Mouse (Mus musculus) cerebellum, postnatal 36 days (tissue): ENCODE measurements at regions not wholly inside any gene's neighbourhood (a gene's known extent, or its start where the extent isn't known, plus 50 kb on each side); places are given as distances from the start of the nearest gene placed in this dataset.

Experiments used
- DNase-seq, 2 experiments: peaks; one replicate each; pipeline ENCODE4 v3.0.0; 2021 to 2022; ENCODE audit warnings: mixed read lengths in 2 of 2

DNA sequence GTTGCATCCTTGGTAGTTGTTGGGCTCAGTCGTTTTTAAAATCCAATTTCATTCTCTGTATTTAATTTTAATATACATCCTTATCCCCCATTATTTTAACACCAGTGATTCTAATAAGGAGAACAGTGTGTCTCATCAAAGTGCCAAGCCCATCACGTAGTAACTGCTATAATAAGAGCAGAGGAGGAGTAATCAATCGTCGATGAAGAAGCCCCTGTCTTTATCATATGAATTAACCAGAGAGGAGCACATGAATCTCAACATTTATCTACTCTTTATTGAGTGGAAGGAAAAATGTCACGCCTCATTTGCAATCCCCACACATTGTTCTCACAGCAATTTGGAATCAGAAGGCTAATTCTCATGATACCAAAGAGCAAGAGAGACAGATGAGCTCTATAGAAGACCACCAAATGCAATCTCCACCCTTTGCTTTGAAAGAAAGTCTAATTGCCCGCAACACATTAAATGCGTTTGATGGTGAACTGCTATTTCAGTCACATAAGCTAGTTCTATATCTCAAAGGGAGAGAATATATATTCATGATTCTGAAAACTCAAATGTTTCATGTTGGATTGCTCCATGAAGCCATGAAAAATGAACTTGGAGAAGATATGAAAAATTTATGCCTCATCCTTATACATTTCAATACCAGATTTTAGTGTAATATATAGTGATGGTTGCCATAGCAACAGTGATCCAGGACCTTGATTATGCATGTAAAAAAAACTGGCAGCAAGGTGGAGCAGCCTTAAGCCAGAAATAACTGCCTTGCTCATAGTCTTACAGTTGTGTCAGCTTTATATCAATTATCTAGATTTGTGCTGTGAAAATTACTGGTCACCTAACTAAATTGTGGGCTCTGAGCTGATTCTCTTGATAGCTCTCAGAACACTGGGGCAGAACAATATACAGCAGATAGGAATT lies 244.2 kb downstream of the Tmsb4x start:
- DNase-seq: no peak

DNA sequence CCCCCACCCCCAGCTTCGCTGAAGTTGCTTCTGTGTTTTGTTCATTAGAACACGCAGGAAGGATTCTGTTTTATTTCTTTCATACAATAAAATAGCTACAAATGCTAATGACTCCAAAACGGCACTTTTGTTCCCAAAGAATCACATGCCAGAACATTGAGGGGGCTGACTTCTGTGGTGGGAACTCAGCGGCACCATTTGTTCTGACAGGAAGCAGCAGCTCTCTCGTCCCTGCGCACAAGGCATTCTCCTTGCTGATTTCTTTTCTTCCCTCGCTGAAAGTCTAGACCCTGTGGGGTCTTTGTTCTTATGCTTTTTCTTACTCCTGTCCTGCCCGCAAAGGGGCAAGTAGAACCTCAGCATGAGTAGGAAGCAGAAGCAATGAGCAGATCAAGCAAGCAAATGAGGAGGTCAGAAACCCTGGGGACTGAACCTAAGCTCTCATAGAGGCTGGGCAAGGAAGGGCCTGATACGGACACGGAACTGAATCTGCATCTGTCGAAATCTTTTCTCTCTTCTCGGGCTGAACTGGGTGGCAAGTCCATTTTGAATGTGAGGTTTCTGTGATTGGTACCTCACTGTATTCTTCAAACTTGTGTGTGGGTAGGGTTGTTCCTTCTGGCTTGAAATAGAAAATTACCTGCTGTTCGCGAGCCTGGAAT lies 256.5 kb downstream of the Tmsb4x start:
- DNase-seq: no peak

DNA sequence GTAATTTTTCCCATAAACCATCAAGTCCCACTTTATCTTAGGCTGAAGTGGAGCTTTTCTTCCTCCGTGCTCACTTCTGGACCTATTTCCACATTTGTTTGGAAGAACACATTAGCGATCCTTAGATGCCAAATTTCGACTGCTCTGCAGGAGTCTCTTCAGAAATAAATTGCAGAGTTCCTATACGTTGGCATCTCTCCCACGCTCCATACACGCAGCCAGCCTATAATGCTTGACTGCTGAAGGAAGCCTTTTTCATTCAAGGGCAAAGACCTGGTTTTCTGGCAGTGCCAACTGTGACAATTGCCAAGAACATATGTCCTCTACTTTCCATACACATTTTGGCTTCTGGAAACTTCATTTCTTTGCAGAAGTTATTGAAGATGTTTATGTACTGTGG lies 258.1 kb downstream of the Tmsb4x start:
- no peak for DNase-seq

DNA sequence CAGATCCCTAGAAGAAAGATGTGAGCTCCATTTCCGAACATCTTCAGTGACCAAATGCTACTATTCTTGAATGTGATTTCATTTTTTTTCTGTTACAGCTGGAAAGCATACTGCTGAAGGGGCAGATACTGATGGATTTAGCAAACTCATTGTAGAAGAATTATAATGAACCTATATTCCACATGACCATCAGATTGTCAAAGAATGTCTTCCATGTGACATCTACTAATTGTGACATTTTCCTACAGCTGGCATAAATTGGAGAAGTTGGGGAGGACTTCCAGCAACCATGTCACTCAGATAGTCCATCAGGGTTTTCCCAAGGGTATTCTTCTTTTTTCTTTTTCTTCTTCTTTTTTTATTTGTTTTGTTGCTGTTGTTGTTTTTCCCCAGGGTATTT lies 263.2 kb downstream of the Tmsb4x start:
- DNase-seq: no peak

DNA sequence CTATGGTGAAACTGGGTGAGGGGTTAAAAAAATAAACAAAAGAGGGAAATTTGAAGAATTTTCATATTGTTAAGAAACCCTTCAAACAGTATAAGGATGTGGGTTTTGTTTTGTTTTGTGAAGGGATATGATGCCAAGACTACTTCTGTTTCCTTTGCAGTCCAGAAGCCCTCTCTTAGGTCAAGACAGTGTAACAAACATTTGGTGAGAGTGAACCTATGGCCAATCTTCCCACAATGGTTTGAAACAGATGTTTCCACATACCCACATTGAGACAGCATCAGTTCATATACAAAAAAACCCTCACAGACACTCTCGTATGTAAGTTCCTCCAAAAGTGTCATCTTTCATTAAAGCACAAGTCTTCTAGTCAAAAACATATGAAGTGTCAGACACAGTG lies 263.6 kb downstream of the Tmsb4x start:
- no peak for DNase-seq

DNA sequence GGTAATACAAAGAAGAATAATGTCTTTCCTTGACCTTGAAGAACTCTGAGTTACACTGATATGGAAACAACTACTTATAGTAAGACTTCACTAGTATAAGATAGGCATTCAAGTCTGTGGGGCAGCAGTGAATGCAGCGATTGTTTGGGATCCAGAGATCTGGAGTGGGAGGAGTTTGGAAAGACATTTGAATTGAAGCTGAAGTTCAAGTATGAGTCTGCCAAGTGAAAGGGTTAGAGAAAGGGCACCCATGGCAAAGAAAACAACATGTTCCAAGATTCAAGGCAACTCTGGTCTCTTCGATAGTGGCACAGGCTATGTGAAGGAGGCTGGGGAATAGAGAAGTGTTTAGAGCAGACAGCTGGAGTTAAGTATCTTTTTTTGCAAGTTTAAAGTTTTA lies 275.3 kb downstream of the Tmsb4x start:
- DNase-seq: no peak

- no peak for DNase-seq
Observed at GRCm38 (mm10) chrX:166932472-166932871, 276.6 kb downstream of the Tmsb4x start.

GRCm38 (mm10) chrX:166931048-166931447 lies 278.1 kb downstream of the Tmsb4x start:
- DNase-seq: no peak

- no peak for DNase-seq
Observed at GRCm38 (mm10) chrX:166929716-166930420, 279.2 kb downstream of the Tmsb4x start.

DNA sequence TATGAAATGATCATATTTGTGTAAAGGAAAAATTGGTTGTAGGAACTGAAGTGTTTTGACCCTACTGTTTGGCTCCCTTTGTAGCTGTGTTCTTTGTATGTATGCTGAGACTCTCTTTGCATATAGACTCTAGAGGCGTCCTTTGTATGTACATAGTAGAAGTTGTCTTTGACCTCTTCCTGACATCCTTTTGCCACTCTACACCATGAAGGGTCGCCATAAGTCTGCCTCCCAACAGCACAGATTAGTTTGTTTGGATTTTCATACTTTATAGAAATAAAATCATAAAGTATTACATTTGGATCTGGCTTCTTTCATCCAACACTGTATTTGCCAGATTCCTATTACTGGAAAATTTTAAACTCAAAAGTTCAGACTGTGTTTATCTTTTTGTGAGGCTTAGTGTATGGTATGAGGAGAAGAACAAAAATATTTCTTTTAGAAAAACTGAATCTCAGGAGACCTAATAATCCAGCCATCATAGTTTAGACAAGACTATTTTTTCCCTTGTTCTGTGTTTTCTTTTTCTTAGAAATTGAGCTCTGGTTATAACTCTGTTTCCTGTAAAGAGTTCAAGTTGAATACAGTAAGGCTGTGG lies 293.7 kb downstream of the Tmsb4x start:
- DNase-seq: no peak

DNA sequence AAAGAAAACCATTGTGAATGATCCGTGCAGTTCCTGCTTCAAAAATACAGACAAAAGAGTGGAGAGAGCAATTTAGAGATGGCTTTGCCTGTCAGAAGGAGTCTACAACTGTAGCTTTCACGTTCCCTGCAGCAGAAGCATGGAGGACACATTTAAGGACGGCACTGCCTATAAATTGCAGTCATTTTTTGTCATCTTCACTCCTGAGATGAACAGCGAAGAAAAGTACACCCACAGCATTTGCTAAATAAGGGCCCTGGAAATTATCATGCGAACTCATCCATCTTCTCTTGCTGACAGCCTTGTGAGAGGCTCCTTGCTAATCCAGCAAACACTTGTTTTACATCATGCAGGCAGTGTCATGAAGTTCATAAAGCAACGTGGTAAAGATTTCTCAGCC lies 302.5 kb downstream of the Tmsb4x start:
- no peak for DNase-seq

DNA sequence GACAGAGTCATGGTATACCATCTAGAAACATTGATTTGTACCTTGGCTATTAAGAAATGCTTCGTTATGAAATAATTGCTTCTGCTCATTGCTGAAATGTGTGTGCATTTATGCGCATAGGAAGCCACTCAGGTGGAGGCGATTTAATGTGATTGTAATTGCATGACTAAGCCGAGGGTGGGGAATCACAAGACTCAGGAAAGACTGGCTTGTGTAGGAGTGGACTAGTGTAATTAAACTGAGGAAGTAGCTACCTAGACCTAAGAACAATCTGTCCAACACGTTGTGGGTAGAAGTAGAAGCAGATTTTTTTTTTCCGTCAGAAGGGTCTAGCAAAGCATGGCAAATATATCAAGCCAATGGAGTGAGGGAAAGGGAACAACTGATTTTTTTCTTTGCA lies 308.4 kb downstream of the Tmsb4x start:
- no peak for DNase-seq

DNA sequence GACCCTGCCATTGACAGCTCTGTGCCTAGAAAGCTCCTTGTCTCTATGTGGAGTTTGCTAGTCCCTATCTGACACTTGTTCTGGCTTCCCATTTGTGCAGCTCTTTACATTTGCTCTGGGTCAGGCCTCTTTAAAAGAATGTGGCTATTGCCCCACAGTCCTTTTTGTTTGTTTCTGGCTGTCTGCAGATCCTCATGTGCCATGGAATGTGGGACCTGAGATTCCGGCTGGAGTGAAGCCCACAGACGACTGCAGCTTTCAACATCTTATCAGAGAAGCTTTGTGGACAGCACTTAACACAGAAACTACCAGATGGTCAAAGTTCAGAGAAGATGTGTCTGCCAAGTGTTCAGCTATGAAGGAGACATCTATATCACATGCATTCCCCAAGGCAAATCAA lies 309.7 kb upstream of the Egfl6 start:
- no peak for DNase-seq

DNA sequence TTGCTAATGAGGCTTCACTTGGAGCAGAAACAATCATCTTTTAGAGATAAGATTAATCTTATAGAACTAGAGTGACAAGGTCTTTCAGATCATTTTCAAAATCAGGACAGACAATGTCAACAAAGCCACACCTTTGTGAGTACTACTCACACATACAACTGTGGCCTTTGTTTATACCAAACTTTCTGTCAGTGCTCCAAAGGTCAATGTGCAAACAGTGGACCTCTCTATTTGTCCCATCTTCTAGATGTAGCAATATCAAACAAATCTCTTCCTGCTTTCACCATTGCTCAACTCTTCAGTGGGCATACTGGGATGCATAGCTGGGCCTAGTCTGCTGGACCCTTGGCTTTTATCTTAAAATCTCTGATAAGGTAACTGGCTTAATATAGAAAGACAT lies 300.9 kb upstream of the Egfl6 start:
- DNase-seq: no peak

GRCm38 (mm10) chrX:166869515-166869914 lies 284.0 kb upstream of the Egfl6 start:
- DNase-seq: no peak

DNA sequence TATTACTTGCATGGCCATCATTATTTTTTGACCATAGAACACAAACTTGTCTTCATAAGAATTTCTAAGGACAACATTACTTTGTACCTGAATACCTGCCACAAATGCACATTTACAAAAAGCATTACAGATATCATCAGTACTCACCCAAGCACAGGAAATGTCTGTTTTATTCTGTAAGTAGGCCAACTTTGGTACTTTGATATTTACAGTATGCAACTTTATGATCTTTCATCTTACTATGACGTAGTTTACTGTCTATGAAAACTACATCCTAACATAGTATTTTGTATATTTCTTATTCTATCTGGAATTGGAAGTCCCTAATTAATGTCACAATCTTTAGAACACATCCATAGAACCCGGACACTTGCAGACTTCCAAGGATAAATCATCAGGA lies 282.2 kb upstream of the Egfl6 start:
- no peak for DNase-seq
